ENCODE assay signal across 9 mouse cellular contexts in the genomic region with DNA sequence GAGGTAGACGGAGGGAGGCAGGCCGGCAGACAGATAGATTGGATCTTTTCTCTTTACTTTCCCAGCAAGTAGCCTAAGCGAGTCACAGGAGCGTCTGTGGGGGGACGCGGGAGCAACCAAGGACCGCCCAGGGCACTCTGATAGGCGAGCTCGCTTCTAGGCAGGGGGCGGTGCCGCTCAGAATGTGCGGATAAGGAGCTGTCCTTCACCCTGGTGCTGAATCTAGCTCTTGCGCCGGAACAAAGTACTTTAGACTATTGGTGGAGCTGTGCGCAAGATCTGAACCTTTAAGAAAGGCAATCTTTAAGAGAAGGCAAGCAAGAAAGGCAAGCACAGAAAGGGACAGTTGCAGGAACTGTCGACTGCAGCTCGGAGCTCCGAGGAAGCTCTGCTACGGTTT. TPM values are rescaled to one million over a fixed set of nuclear protein-coding genes. Genes with fewer than 3 reads are reported as not detected.
DNase-seq lines count a peak whose midpoint lies in the region; ATAC-seq lines count a peak whose summit lies in the region.
"Had no signal": no experiment of that assay in that cellular context is flagged by ENCODE, and none has a peak within 500 bp of the region (broad histone marks: within the 10 kb centered on the region; RNA-seq: fewer than 3 reads in every experiment).

No protein-coding gene starts in this region.

- no peaks in the 10 kb centered on the region for H3K27me3 ChIP-seq in forebrain, embryonic 10.5 days (ENCODE audit: poor library complexity, severe bottlenecking)
- no peaks in the 10 kb centered on the region for H3K27me3 ChIP-seq in hindbrain, embryonic 14.5 days (ENCODE audit: control insufficient read depth, insufficient read depth, low read length)
- no peaks in the 10 kb centered on the region for H3K27me3 ChIP-seq in midbrain, embryonic 10.5 days (ENCODE audit: low read depth, poor library complexity, severe bottlenecking)

- peak overlapping the region; percentile 42 for H3K4me3 ChIP-seq in forebrain, embryonic 10.5 days
- H3K4me3 ChIP-seq in hindbrain, embryonic 14.5 days (replicated peaks; ENCODE audit: low read length), result peak overlapping the region; percentile 30
- H3K4me3 ChIP-seq in midbrain, embryonic 10.5 days, result peak overlapping the region; percentile 43

- peaks cover 10% of the 10 kb centered on the region; the same call in 1 of the 2 replicates for H3K4me1 ChIP-seq in forebrain, embryonic 10.5 days
- peaks cover 5% of the 10 kb centered on the region; the same call in 1 of the 2 replicates for H3K4me1 ChIP-seq in hindbrain, embryonic 14.5 days (replicated peaks; ENCODE audit: control insufficient read depth, insufficient read depth, low read length)
- peaks cover 5% of the 10 kb centered on the region; the same call in 1 of the 2 replicates for H3K4me1 ChIP-seq in midbrain, embryonic 10.5 days

- H3K27ac ChIP-seq in forebrain, embryonic 10.5 days, result no peak overlapping the region
- H3K27ac ChIP-seq in hindbrain, embryonic 14.5 days, result no peak overlapping the region
- H3K27ac ChIP-seq in midbrain, embryonic 10.5 days (replicated peaks), result no peak overlapping the region

- peak; percentile 1 for DNase-seq in cerebellum, adult 11 months
- DNase-seq in cerebellum, adult 11-12 months, result no peak
- peak; percentile 57 to 64 for DNase-seq in adrenal gland, postnatal 36 days
- DNase-seq in forebrain, embryonic 10.5 days (ENCODE audit: extremely low spot score, low spot score), result peak; percentile 79
- DNase-seq in hindbrain, embryonic 14.5 days (ENCODE audit: low spot score), result peak; percentile 83
- DNase-seq in left cerebral cortex, adult 11 months (ENCODE audit: low spot score), result peak; percentile 41
- DNase-seq in midbrain, embryonic 10.5 days (ENCODE audit: low spot score), result peak; percentile 84
- peak; percentile 63 for DNase-seq in right cerebral cortex, postnatal 4 days

- WGBS in forebrain, embryonic 10.5 days, result 0% methylated on average over 19 of the region's 19 CpGs
- WGBS in hindbrain, embryonic 14.5 days, result under 1% methylated on average over 19 of the region's 19 CpGs
- WGBS in midbrain, embryonic 10.5 days, result under 1% methylated on average over 19 of the region's 19 CpGs

- ATAC-seq in hindbrain, embryonic 14.5 days (ENCODE audit: low FRiP score), result peak; percentile 92

- H3K36me3 ChIP-seq in forebrain, embryonic 10.5 days (replicated peaks), result no peaks in the 10 kb centered on the region
- no peaks in the 10 kb centered on the region for H3K36me3 ChIP-seq in hindbrain, embryonic 14.5 days (replicated peaks; ENCODE audit: control insufficient read depth, insufficient read depth)
- H3K36me3 ChIP-seq in midbrain, embryonic 10.5 days, result no peaks in the 10 kb centered on the region

- peak overlapping the region; percentile 48 for H3K4me2 ChIP-seq in hindbrain, embryonic 14.5 days (replicated peaks)

- H3K9me3 ChIP-seq in forebrain, embryonic 10.5 days, result no peaks in the 10 kb centered on the region
- H3K9me3 ChIP-seq in hindbrain, embryonic 14.5 days (ENCODE audit: control insufficient read depth, low read length), result no peaks in the 10 kb centered on the region
- H3K9me3 ChIP-seq in midbrain, embryonic 10.5 days (replicated peaks), result no peaks in the 10 kb centered on the region

- peak overlapping the region; percentile 24 for H3K9ac ChIP-seq in hindbrain, embryonic 14.5 days

RNA-seq across cellular contexts. Expression of a gene that starts 0.4 kb away (rescaled TPM):
- 1 to 10 TPM in 1 of 2 experiments, under 1 TPM in 1; 0.10 to 1.2 TPM for total RNA-seq in adrenal gland, postnatal 36 days (2021)
- 0.06 and 0.09 TPM in 2 replicates for polyA plus RNA-seq in forebrain, embryonic 10.5 days (2016; fragmentation: Nextera tagmentation; extraction: Ambion mirVana)
- polyA plus RNA-seq in hindbrain, embryonic 14.5 days (2014; fragmentation: Nextera tagmentation; extraction: Ambion mirVana), result 3.2 and 4.4 TPM in 2 replicates
- 0.11 and 0.12 TPM in 2 replicates for polyA plus RNA-seq in midbrain, embryonic 10.5 days (2016; fragmentation: Nextera tagmentation; extraction: Ambion mirVana)
- polyA plus RNA-seq: heart, embryonic 16.5 days had no signal
